Mouse (Mus musculus) MEL-GATA-1-ER (cell line): ENCODE data around the gene Daxx.
"Not testable (repeated sequence)": the region's sequence is repeated elsewhere in the genome, so short reads cannot be mapped to it uniquely, and the experiment has no call there.

Experiments
- DNase-seq: peaks from one replicate; pipeline ENCODE4 v3.0.0-alpha.2; 2012; ENCODE audit warnings: low read depth; ENCODE audit errors: extremely low read depth

Gene Daxx

DNA sequence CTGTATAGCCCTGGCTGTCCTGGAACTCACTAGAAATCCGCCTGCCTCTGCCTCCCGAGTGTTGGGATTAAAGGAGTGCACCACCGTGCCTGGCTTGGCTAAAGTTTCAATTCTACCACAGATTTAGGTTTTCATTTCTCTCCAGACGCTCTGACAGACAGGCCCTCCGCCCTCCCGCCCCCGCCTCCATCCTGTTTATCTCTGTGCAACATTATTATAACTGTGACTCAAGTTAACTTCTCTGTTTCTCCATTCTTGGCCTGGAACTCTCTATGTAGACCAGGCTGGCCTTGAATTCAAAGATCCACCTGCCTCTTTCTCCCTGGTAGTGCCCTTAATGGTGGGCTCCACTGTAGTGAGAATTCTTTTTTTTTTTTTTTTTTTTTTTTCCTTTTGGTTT lies 6.7 kb upstream of the Daxx start:
- no peak for DNase-seq

GRCm38 (mm10) chr17:33903911-33904651 lies 5.1 kb upstream of the Daxx start:
- not testable (repeated sequence) for DNase-seq

- DNase-seq = not testable (repeated sequence)
Measured at GRCm38 (mm10) chr17:33904835-33905234, 4.4 kb upstream of the Daxx start, which contains the start of gene Platr17. Gene Platr17, plus strand, starts transcription at chr17:33905135.

DNA sequence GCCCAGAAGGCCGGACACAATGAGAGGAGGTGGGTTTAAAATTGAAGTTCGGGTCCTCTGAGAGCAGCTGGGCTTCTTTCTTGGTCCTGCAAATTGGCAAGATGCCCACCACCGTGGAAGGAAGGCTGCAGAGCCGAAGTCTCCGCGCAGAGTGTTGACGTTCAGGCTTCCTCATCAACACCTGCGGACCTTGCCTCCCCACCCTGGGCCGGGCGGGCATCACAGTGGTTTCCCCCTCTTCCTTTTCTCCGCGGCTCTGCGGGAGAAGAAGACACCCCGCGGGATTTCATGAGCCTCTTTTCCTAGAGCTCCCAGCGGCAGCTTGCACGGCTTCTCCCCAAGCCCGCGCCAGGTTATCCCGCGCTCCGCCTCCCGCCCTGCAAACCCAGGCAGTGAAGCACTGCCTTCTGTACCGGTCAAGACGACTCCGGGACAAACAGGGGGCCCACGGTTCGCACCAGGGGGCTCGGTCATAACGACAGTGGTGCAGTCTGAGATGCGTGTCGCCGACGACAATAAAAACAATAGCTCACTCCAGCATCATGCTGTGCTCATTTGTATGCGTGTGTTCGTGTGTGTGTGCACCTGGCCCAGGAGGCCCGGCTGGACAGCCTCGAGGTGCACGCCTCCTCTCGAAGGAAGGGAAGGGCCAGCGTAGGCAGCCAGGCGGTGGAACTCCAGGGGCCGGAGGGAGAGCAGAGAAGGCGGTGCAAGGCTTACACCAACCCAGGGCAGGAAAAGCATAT lies 710 bp upstream of the Daxx start:
- DNase-seq = no peak

DNA sequence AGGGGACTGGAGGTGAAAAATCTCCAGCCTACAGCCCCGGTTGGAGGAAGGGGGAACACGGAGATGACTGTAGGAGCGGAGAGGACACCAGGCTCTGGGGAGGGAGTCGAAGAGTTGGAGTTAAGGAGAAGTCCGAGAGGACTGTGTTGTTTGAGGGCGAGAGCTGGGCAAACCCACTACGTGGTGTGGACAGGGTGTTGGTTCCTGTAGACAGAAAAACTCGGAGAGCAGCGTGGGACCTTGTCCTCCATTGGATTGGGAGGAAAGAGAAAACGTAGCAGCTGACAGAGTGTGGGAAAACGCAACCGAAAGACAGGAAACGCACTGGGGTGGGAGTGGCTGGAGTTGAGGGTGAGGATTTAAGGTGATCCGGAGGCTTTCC lies 646 bp downstream of the Daxx start:
- DNase-seq = no peak

- no peak for DNase-seq
Measured at GRCm38 (mm10) chr17:33910346-33911051, 1.3 kb downstream of the Daxx start.

DNA sequence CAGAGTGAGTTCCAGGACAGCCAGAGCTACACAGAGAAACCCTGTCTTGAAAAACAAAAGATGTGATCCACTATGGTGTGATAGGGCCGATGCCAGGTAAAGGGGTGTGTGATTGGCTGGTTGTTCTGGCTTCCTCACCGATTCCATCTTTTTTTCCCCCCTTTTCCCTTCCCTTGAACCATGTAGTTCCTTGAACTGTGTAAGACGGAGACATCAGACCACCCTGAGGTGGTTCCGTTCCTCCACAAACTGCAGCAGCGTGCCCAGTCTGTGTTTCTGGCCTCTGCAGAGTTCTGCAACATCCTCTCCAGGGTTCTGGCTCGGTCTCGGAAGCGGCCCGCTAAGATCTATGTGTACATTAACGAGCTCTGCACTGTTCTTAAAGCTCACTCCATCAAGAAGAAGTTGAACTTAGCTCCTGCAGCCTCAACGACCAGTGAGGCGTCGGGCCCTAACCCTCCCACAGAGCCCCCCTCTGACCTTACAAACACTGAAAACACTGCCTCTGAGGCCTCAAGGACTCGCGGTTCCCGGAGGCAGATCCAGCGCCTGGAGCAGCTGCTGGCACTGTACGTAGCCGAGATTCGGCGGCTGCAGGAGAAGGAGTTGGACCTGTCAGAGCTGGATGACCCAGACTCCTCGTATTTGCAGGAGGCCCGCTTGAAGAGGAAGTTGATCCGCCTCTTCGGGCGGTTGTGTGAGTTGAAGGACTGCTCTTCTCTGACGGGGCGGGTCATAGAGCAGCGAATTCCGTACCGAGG lies 2.0 kb downstream of the Daxx start:
- no peak for DNase-seq

DNA sequence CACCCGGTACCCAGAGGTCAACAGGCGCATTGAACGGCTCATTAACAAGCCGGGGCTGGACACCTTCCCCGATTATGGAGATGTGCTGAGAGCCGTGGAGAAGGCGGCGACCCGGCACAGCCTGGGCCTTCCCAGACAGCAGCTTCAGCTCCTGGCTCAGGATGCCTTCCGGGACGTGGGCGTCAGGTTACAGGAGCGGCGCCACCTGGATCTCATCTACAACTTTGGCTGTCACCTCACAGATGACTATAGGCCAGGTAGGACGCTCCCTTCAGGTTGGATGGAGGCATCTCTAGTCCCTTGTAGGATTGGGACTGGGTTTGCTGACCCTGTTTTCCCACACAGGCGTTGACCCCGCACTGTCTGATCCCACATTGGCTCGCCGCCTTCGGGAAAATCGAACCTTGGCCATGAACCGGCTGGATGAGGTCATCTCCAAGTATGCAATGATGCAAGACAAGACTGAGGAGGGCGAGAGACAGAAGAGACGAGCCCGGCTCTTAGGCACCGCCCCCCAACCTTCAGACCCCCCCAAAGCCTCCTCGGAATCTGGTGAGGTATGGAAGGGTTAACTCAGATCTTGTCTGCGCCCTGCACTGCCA lies 2.7 kb downstream of the Daxx start:
- no peak for DNase-seq

DNA sequence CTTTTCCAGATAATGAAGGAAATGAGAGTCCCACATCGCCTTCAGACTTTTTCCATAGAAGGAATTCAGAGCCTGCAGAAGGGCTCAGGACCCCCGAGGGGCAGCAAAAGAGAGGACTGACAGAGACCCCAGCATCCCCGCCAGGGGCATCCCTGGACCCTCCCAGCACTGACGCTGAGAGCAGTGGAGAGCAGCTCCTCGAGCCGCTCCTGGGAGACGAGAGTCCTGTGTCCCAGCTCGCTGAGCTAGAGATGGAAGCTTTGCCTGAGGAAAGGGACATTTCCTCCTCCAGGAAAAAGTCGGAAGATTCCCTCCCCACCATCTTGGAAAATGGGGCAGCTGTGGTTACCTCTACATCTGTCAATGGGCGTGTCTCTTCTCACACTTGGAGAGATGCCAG lies 4.0 kb downstream of the Daxx start:
- DNase-seq = no peak

GRCm38 (mm10) chr17:33913905-33914304 lies 4.7 kb downstream of the Daxx start:
- DNase-seq = no peak

DNA sequence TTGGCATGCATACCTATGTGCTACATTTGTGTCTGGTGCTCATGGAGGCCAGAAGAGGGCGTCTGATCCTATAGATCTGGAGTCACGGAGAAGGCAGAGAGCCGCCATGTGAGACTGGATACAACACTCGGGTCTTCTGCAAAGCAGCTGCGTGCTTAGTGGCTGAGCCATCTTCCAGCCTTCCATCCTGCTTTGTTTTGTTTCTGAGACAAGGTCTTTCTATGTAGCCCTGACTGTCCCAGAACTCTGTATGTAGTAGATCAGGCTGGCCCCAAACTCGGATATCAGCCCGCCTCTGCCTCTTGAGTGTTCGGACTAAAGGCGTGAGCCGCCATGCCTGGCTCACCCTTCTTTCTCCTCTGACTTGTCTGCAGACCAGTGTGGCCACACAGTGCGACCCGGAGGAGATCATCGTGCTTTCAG lies 5.8 kb downstream of the Daxx start:
- no peak for DNase-seq

DNA sequence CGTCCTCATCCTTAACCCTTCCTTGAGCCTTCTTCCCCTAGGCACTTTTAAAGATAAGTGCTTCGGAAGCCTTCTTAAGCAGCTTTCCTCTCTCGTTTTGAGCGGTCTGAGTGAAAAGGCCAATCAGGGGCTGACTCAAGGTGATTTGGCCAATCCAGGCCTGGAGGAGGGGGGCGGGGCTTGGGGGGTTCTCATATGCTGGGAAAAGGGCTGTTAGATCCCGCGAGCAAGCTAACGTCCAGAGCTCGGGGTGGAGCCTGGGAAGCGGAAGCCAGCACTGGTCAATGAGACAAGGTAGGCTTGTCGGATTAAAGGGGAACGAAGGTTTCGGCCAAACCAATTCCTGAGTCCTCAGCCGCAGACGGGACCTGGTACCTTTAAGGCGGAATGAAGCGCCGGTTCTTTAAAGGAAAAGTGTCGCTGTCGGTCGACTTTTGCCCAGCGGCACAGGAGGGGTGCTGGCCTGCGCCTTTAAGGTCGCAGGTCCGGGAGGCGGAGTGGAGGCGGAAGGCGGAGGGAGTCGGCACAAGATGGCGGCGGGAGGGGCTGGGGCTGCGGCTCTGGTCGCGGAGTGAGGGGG lies 6.5 kb downstream of the Daxx start, which contains the start of the genes Tapbp and Zbtb22:
Gene Tapbp (plus strand): TSS at position 229 of the 580 bp plus-strand sequence.
Gene Zbtb22 (plus strand): TSS at position 234 of the 580 bp plus-strand sequence.
- peak; percentile 99 for DNase-seq

DNA sequence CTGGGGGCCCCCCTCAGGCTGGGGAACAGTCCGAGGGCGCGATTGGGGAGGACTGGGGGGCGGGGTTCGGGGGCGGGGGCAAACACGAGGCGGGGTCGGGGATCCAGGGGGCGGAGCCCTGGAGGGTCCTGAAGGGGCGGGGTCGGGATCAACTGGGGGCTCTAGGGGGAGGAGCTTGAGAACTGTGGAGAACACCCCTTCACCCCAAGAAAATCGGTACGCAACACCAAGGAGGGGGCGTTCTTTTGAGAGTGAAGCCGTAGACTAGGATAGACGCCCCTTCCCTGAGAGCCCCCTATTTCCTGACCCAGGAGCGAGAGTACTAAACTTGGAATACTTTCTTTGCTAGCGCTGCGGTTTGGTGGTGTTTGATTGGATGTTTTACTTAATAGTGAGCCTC lies 7.1 kb downstream of the Daxx start:
- DNase-seq = no peak

DNA sequence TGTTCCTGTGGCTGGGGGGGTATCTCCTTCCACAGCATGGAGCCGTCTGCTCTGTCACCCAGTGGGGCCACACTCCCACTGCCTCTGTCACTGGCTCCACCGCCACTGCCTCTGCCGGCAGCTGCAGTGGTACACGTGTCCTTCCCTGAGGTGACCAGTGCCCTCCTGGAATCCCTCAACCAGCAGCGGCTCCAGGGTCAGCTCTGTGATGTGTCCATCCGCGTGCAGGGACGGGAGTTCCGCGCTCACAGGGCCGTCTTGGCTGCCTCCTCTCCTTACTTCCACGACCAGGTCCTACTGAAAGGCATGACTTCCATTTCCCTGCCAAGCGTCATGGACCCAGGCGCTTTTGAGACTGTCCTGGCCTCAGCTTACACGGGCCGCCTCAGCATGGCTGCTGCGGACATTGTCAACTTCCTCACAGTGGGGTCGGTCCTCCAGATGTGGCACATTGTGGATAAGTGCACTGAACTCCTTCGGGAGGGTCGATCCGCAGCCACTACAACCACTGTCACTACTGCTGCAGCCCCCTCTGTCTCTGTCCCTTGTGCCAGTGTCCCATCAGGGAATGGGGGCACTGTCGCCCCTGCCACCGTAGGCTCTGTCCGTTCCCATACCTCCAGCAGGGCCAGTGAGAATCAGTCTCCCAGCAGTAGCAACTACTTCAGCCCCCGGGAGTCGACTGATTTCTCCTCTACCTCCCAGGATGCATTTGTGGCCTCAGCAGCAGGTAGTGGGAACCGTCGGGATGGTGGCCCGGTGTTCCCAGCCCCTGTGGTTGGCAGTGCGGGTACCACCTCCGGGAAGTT lies 7.8 kb downstream of the Daxx start:
- DNase-seq = no peak

GRCm38 (mm10) chr17:33917656-33918292 lies 8.6 kb downstream of the Daxx start:
- DNase-seq = no peak

DNA sequence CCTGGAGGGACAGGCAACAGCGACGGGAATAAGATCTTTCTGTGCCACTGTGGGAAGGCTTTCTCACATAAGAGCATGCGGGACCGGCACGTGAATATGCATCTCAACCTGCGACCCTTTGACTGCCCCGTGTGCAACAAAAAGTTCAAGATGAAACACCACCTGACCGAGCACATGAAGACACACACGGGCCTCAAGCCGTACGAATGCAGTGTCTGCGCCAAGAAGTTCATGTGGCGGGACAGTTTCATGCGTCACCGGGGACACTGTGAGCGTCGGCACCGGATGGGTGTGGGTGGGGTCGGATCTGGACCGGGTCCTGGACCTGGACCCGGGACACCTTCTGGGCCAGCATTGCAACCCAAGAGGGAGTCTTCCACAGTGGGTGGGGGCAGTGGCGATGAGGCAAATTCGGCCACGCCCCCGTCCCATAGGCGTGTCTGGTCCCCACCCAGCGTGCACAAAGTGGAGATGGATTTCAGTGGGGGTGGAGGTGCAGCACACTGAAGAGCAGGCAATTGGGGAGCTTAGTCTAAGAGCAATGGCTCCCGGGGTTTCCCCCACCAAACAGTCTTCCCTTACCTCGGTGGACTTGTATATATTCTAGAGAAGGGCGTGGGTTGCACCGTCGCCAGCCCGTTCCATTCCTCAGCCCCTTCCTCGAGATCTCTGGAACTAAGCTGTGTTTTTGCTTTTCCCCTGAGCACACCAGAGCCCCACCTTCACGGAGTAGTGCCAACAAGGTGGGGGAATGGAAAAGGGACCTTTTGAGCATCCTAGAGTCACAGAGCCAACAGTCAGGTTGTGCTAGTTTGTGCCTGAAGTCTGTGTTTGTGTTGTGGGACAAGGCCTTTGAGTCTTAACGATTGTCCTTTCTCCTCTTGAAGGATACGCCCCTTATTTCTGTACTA lies 9.3 kb downstream of the Daxx start:
- no peak for DNase-seq

- DNase-seq = peak; percentile 77
Measured at GRCm38 (mm10) chr17:33919351-33920281, 10.4 kb downstream of the Daxx start.
